Mouse (Mus musculus) bone marrow macrophage, adult 2 months (primary cell): ENCODE data around the gene Ammecr1.

Source experiments
- CTCF ChIP-seq: IDR thresholded peaks from 2 replicates; pipeline ENCODE4 v1.5.1; 2012; ENCODE audit warnings: low read depth, mild to moderate bottlenecking, low read length, moderate library complexity
- POLR2A ChIP-seq: IDR thresholded peaks from 2 replicates; pipeline ENCODE4 v1.6.1; 2012; ENCODE audit warnings: mild to moderate bottlenecking, low read depth, low read length, borderline replicate concordance

DNA sequence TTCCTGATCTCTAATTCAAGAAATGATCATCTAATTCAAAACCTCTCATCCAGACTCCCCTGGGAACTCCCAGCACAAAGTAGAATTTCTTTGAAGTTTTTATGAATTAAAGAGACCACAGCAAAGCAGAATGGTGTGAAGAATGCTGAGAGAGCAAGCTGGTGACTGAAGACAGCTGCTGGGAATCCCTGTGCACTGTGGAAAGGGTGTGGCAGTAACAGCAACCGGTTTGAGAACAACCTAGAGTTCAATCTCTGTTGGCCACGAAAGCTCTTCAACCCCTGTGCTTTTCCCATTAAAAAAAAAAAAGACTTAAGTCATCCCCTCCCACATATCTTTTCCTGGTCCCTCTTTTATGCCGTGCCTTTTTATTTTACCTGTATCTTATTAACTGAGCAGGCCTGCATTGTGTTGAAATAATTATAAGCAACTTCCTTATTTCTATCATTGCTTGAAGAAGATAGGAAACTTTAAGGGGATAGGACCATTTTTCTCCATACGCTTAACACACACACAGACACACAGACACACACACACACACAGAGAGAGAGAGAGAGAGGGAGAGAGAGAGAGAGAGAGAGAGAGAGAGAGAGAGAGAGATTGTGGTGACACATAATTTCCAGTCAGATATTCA, 6.7 kb downstream of the Ammecr1 start:
- TF ChIP-seq CTCF = no peak
- TF ChIP-seq POLR2A = no peak
